Mouse (Mus musculus) c-Kit-positive CD71-positive TER-119-positive erythroid progenitor cells, embryonic 14.5 days (primary cell): Measurements from ENCODE around the gene Tifa.
A peak's percentile ranks its signal among the peaks of the same experiment; 100 is the strongest.

Source experiments
- DNase-seq: peaks from one replicate; pipeline ENCODE4 v3.0.0-alpha.2; 2013; ENCODE audit warnings: low spot score

Tifa gene

DNA sequence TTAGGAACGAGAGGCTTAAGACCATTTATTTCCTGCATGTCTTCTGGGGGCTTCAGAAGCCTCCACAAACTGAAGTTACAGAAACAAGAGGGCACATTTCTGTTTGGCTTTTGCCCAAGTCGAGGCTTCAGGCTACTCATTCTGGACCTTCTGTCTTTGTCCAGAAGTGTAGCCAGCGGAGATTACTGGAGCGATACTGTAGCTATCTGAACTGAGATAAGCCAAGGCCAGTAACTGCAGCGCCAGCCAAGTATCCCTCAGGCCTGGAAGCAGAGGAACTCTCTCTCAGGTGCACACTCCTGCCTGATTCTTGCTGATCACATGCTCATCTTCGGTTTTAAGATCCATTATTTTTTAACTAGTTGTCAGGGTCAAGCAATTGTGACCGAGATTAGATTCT lies 1.6 kb upstream of the Tifa start:
- DNase-seq = no peak

DNA sequence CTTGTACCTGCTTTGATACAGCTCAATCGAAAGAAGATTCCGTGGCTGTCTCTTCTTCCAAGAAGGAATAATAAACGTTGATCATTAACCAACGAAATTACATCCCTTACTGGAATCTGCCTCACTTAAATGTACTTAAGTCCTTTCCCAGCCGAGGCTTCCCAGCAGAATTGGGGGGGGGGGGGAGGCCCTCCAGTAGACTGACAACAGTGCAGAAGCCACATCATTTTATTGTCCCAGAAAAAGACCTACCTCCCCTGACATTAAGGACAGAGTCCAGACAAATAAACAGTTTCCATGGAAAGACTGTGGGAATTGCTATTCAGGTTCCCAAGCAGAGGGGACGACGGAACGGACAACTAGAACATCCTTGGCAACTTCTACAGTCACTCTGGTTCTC lies 686 bp upstream of the Tifa start:
- no peak for DNase-seq

DNA sequence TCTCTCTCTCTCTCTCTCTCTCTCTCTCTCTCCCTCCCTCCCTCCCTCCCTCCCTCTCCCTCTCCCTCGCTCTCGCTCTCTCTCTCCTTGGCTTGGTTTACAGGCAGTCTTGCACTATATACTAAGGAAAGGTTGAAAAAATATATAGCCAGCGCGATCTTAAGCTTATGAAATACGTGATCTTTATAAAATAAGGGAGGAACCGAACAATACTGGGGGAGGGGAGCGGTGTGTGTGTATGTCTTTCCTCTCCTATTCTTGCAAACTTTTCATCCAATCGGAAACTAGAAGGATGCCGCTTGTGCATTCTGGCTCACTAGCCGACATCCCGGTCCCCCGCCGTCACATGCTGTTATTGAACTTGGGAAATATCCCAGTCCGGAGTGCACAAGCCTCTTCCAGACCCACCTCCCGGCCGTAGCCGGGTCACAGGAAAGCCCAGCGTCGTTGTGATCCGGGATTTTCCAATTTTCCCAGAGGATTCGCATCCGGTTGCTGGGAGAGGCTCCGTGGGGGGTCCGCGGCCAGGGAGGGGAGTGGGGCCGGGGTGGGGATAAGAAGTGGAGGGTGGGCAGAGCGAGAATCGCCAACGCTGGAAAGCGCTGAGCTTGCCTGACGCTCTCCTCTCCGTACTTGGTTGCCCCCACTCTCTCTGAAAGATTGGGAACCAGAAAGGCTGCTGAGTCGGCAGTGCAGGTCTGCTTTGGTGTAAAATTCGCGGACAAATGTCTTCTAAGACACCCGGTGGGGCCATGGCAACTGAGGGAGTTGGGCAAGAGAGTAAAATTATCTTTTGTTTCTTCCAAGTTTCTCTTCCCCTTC lies 840 bp downstream of the Tifa start:
- DNase-seq = peak; percentile 48

DNA sequence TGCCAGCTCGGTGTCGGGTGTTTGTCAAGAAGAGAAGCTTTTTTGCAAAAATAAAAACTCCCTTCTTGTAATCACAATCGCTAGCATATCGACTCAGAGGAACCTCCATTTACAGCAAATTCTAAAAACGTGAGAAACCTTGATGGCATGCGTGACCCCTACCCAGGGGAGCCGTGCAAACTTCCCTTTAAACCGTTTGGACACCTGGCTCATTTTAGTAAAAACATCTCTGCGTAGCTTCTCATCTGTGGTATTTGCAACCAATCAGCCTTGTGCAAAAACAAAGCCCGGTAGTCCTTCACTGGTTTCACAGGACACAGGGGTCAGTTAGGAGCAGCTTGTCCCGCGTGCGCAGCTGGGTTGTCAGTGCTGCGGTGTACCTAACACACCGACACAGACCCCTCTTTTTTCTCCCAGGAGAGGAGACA lies 1.5 kb downstream of the Tifa start:
- DNase-seq = peak; percentile 42

DNA sequence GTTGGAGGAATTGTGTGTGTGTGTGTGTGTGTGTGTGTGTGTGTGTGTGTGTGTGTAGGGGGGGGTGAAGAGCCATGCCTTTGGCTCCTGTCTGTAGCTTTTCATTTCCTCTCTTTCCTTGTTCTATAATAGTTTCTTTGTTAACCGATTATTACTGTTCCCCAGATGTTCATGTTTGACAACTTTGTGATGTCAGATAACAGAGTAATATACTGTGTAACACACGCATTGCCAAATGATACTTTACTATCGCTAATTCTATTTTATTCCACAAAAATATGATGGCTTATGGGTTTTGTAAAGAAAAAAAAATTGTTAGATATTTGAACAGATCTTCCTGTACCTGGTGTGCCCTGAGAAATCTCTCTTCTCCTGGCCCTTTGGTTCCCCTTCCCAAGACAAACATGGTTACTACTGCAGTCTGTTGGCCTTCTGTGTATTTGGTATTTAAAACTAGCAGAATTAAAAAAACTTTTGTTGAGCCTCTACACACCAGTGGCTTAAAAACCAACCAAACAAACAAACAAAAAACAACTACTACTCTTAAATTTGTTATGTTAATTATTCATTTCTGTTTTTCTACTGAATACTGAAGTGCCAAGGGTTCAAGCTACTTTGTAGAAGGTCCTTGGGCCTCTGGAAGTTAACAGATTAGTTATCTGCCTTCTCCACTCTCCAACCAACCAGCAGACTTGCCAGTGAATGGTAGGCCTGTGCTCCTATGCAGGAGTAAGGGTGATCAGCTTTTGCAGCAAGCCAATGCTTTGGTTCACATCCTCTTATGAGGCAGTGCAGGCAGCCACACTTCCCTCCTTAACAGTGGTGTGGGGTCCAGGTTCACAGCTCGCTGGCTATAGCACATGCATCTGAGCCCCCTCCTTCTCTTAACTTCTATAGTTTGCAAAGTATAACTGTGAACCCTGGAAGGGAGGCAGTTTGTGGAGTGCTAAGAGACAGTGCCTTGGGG lies 2.3 kb downstream of the Tifa start:
- peak; percentile 81 for DNase-seq

DNA sequence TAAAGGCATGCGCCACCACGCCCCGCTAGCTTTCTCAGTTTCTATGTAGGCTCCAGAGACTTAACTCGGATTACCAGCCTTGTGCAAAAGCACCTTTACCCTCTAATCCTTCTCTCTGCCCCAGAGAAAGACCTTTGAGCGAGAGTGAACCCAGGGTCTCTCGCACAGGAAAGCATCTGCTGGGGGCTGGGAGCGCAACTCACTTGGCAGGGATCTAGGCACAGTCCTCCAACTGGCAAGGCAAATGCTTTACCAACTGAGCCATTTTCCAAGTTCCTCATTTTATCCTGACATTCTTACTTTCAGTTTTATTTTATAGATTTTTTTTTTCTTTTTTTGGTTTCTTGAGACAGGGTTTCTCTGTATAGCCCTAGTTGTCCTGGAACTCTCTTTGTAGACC lies 3.4 kb downstream of the Tifa start:
- no peak for DNase-seq

DNA sequence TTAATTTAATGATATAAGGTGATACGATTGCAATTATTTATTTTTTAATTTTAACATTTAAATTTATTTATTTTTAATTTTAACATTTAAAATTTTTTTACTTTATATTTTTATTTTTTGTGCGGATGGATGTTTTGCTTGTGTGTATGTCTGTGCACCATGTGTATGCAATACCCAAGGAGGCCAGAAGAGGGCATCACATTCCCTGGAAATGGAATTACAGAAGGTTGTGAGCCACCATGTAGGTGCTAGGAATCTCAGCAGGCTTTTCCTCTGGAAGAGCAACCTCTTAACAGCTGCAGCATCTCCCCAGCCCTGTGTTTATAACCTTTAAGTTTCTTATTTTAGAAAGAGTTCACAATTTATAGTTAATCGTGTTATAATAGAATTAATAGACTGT lies 6.2 kb downstream of the Tifa start:
- no peak for DNase-seq

DNA sequence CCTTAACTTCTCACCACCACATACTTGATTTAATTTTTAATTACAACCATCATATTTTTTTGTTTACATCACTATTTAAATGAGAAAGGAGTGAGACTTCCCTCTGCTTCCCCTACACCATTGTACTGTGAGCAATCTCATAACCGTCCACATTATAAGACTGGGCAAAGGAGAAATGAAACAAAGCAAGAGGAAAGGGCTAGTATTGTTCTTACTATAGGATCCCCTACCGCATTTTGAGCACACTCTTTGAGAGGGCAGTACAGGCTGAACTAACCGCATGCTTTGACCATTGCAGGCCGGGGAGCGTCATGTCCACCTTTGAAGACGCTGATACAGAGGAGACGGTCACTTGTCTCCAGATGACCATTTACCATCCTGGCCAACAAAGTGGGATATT lies 6.7 kb downstream of the Tifa start:
- DNase-seq = no peak

DNA sequence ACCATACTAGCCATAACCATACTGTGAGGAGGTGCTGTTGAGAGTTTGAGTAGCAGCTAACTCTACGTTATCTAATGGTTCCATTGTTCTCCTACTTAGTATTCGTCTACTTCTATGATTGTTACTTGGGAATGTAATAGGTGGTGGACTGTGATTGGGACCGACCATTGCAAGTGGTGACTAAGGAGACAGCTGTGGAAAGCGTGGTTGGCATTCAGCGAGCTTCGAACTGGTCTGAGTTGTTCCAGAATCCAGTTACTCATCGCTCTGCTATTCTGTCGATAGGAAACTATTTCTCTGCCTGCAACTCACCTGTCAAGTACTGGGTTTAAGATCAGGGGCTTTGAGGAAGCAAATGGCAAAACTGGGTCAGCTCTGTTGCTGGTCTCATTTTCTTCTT lies 11.6 kb downstream of the Tifa start:
- DNase-seq = no peak

DNA sequence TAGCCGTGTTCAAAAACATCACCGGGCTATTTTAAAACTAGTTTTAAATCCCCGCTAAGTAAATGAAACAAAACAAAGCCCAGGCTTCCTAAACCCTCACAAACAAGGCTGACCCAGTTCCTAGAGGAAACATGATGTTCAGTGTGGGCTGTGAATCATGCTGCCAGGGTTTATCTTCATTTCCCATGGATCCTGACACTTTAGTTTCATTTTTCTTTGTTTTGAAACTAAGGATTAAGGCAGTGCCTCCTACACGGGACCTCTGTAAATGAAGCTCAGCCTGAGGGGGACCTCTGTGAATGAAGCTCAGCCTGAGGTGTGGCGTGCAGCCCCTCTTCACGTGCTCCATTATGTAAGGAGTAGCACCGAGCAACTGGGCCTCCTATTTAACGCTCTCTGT lies 13.2 kb downstream of the Tifa start:
- DNase-seq = no peak

DNA sequence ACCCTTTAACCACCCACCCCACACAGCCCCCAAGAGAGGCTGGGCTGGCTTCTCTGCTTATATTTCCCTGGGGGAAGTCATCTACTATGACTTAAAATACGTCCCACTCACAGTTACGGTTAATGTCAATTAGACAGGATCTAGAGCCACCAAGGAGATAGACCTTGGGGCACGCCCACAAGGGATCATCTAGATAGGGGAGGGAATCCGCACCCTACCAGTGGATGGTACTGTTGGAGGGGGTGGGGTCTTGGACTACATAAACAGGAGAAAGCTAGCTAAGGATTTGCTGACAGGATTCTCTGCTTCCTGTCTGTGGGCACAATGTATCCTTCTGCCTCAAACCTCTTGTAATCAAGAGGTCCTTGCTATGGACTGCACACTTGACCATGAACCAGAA lies 14.8 kb downstream of the Tifa start:
- no peak for DNase-seq

DNA sequence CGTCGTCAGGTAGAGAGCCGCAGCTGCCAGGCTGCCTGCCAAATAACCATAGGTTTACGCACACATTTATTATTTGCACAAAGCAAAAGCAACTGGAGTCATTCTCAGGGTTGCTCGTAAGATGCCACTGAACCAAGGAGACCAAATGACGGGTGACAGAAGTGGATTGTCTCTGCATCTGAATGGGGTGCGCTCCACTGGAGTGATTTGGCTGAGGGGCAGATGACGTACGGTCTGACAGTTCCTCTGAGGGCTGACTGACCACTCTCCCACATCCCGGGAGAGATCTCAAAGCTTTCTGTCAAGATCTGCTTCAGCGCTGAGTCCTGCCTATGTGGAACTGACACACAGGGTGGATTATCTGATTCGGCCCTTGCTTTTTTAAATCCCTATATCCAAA lies 15.5 kb downstream of the Tifa start:
- DNase-seq = no peak

DNA sequence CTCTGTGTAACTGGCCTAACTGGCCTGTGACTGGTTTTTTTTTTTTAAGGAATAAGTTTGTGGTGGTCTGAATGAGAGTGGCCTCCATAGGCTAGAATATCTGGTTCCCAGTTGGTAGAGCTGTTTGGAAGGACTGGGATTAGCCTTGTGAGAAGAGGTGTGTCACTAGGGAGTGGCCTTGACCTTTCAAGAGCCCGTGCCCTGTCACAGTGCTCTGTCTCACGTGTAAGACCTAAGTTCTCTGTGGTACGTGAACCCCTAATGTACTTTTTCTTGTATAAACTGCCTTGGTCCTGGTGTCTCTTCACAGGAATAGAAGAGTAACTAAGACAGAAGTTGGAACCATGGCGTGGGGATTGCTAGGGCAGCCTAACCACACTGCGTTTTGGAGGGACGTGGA lies 16.4 kb downstream of the Tifa start:
- DNase-seq = no peak

DNA sequence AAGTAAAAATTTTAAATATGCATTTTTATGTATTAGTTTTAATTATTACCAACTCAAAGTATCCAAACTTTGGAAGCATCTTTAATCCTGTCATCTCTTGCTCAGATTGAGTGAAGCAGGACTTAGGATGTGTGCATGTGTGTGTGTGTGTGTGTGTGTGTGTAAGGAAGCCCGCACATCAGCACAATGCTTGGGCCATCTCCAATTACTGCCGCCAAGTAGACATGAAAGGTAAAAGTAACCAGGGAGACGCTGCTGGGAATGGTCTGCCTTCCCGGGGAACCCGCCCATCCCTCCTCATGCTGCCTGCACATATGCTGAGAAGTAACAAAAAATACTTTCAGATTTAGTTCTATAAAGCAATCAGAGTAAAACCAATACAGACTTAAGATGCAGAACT lies 18.2 kb downstream of the Tifa start:
- DNase-seq = no peak

DNA sequence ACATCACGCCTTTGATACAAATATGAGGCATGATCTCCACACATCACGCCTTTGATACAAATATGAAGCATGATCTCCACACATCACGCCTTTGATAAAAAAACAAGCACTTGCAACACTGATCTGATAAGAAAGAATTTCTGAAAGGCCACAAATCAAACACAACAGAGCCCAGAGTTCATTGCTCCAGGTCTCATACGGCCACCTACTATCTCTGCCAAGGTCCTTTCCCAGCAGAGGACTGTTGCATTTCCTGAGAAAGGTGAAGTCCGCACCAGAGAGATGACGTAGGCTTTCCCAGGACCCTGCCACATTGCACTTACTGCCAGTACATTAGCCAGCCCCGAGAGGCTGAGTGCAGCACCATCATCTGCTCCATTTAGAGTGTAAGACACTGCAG lies 19.5 kb downstream of the Tifa start:
- no peak for DNase-seq

DNA sequence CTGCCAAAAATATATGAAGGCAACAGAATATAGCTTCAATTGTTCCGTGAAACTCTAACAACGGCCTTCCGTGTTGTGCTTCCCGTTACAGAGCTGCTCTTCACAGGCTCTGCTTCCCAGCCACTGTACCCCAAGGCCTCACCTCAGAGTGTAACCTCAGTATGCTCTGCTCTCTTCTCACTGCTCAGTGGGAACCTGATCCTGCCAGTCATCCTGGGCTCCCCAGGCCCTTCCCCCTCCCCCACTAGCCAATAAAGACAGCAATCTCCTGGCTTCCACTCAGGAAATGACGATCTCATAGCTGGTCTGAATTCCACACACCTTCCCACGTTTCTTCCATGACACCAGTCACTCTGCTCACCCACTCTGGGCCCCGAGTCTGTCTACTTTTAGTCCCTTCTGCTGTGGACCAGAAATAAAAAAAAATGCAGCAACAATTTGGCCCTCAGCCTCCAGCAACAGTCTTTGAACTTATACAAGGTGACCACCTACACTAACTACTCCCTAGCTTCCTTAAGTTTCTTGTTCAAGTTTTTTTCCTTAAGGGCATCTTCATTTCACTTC lies 27.6 kb downstream of the Tifa start:
- DNase-seq = no peak

DNA sequence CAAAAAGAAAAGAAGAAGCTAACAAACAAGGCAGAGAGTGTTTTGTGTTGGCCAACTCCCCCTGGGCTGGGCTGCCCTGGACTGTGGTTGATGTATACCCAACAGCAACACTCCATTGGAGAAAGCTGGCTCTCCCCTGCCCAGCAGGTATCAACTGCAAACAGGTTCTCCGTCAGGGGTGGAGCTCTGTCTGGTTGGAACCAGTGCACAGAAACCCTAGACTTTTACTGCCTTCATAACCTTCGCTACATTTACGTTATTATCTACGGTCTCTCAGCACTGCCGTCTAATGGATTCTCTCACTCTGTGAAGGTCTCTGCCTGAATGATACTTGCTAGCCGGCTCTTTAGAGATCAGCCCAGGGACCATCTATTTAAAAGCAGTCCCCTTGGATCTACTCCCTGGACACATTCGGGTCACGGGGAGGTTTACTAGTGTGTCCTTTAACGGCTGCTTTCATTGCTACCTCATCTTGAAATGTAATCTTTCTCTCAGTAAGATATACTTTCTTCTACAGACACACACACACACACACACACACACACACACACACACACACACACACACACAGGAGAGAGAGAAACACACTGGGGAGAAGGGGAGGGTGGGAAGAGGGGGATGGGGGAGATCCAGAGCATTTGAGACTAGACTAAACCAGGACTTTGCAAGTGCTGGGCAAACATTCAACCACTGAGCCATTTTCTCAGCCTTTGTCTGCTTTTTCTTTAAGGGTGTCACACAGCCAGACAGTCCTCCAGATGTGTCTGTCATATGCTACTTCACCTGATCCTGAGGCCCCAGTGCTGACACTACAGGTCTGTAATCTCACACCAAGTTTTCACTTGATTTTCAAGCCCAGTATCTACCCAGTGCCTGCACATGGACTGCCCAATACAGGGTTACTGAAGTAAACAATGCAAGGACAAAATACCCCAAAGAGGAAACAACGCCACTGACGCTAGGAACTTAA lies 29.4 kb downstream of the Tifa start:
- no peak for DNase-seq

DNA sequence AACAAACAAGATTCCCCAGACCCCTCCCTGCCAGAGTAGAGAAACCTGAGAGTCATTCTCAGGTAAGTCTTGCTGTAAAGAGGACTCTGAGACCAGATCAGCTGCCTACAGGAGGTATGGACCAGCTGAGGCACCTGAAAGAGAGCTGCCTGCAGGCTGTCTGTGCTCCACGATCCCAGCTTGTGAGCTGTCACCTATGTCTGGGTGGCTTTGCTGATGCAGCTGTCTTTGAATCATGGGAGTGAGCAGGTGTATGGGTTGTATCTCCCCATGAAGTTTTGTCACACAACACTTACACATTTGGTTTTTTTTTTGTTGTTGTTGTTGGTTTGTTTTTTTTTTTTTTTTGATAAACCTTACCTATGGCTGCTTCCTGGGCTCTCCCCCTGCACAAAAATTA lies 30.8 kb downstream of the Tifa start:
- DNase-seq = no peak

DNA sequence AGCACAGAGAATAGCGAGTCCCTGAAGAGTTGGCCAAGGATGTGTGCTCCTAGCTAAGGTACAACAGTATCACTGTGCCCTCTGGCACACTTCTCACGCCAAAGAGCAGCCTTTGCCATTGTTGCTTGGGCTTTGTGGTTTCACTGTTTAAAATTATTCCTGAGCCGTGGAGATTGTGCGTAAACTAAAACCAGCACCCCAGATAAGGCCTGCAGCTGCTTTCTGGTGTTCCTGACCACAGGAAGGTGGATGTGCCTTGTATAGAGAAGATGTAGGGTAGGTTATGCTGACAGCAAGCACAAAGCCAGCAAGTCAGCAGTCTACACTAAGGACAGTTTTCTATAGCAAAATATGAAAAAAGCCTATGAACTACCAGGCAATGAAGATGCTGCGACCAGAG lies 31.6 kb downstream of the Tifa start:
- no peak for DNase-seq

DNA sequence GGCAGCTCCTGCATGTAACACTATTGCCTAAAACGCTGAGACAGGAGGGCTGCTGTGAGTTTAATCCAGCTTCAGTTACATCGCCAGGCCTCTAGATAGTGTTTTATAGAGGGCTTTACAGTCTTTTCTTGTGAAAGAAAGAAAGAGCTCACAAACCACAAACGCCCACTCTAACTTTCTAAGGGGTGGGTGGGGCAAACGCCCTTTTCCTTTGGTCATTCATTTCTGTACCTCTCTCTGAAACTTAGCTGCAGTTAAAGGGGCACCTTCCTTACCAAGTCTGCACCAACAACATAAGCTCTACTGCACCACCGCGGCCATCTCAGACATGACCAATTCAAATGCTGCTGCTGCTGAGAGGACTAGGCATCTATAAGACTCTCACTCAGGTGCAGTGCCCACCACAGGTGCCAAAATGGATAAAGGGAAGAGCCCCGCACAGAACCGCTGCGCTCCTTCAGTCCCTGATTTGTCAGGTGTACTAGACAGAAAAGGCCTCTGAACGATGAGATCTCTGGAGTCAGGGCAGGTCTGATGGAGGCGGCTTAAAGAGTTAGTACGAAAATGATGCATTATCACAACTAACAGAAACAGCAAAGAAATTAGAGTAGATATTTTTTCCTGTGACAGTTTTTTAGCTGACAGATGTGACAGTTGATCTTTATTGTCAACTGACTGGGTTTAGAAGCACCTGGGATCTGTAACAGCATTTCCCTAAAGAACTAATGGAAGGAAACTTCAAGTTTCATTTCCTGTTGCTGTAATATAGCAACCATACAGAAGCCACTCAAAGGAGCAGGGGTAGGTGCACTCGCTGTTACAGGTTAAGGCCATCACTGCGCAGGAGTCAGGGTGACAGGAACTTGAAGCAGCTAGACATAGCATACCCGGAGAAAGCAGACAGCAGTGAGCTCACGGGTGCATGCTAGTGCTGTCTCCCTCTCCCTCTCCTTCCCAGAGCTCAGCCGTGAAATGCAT lies 34.6 kb downstream of the Tifa start:
- no peak for DNase-seq

DNA sequence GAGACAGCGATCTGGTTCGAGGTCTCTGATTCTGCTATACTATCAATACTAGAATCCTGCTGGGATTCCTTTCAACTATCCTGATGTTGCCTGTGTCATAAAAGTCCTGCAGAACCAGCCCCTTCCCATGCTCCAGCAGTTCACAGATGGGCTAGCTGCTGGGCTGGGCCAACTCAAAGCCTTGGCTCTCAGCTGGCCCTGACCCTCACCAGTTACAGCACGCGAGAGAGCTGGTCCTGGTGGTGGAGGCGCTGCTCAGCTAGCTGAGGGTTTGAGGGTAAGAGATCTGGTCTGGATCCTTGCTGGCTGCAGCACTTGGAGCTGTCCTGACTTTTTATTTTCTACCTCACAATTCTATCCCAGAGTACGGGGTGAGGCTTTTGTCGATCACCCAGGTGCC lies 36.9 kb downstream of the Tifa start:
- DNase-seq = no peak
